Mouse (Mus musculus): ENCODE results near the gene Ahrr.
A peak's percentile ranks its signal among the peaks of the same experiment; 100 is the strongest.

Ahrr gene

DNA sequence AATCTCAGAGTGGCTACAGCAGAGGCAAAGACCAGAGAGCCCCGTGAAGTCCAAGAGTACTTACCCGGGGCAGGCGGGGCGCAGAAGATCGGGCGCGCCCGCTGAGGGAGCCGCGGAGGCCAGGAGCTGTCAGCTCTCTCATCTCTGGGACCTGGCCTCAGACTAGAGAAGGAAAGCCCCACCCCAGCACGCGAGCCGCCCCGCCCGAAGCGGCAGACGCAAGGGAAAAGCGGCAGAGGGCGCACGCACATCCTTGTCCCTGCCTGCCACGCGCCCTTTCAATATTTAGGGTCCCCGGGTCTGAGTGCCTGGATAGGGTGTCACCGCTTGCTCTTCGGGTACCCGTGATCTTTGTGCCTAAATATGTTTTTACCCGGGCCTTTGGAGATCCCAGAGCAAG lies at the start of gene Ahrr:
Gene Ahrr, minus strand, starts transcription at position 165 of the 400 bp plus-strand sequence.
- peak; percentile 73 for DNase-seq (ENCODE audit: low spot score)

DNA sequence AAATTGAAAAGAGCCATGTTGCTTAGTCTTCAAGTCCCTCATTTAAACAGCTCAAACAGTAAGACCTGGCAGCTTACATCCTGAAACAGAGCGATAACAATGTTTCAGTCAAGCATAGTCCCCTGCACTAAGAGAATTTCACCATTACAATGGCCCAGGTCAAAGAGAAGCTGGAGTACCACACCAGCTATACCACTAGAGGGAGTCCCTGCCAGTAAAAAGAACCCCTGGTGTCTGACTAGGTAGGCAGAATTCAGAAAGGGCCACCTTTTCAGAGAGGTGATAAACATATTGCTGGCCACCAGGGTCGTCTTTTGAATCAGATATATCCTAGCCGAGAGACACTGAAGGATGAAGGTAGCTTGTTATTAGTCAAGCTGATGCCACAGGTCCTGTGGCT lies 48.9 kb upstream of the Ahrr start:
- peak; percentile 28 for DNase-seq (ENCODE audit: low spot score)

DNA sequence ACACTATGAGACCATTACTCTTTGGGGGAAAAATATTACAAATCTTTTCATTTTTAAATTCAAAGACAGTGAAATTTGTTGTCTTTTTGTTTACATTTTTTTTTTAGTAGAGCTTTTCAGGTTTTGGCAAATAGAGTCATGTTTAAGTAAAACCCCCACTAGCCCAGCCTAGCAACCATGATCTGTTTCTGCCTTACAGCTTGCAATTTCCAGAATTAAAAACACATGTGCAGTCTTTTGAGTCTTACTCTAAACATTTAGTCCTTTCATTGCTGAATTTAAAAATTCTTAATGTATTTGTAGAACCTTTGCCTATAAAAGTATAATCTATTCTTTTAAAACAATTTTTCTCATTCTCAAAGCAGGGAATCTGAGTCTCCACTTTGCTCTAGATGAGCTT lies 37.2 kb upstream of the Ahrr start:
- no peak for DNase-seq (ENCODE audit: low spot score)

DNA sequence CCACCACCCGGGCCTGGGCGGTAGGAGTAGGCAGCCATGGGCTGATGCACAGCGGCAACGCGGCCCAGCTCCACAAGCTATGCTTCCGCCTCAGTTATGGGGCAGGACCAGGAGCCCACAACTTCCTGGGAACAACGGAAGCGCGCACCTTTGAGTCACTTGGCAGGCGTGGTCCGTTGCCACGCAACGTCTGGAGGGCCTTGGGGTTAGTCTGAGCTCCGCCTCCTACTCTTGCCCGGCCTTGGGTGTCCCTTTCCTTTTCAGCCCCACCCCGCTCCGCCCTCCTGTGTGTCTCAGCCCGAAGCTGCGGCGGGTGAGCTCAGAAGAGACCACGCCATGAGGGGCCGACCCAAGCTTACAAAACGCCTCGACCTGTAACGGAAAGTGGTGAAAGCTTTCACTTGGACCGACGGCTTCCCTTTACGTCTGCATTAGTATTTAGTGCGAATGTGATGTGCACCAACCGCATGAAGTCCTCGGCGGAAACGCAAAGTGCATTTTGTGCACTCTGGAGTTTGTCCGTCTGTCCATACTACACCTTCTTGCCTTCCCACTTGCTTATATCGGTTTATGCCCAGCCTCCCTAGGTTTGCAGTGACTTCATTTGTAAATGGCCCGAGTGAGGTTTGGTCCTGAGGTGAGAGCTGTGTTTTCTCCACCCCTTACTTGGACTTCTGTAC lies 25.2 kb upstream of the Ahrr start, which contains the start of gene Pdcd6:
Gene Pdcd6, minus strand, starts transcription at position 411 of the 680 bp plus-strand sequence.
- DNase-seq (ENCODE audit: low spot score), result peak; percentile 96

DNA sequence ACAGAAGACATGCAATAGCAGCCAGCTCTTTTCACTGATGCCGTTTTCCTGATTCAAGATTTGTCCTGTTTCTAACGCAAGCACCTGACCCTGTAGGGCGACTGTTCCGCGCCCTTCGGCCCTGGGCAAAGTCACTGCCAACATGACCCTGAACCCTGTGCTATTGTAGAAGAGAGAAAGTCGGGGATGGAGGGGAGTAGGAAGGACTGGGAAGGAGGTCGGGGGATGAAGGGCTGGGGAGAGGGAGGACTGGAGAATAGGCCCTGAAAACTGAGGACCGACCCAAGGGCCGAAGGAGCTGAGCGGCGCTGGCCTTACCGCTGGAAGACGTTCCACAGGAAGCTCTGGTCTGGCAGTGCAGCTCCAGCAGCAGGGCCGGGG lies 24.6 kb upstream of the Ahrr start:
- DNase-seq (ENCODE audit: low spot score), result no peak

DNA sequence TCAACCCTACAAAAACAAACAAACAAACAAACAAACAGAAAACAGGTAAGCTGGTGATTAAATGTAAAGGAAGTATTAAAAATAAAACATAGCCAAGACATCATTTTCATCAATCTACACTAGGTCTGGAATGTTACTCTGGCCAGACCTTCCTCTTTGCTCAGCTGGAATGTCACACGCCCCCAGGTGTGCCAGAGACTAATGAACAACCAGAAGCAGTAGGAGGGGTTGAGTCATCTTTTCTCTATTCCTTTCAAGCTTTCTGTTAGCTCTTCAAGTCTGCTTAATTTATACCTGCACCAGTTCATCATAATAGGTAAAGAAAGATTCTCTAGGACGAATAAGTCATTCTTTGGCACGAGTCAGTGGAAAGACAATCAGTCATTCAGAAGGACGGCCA lies 24.3 kb upstream of the Ahrr start:
- DNase-seq (ENCODE audit: low spot score), result no peak

DNA sequence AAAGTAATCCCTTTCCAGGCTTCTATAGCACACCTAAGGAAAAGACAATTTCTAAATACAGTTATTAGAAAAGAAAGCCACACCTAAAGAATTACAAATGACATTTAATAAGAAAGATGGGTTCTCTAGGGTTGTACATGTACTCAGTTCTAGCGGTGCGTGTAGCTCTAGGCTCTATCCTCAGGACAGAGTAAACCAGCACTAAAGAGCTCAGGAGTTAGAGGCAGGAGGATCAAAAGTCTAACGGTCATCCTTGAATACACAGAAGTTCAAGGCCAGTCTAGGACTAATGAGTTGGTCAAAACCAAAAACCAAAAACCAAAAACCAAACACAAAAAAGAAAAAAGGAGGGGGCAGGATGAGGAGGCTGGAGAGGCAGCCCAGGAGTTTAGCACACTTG lies 22.5 kb upstream of the Ahrr start:
- DNase-seq (ENCODE audit: low spot score), result no peak

DNA sequence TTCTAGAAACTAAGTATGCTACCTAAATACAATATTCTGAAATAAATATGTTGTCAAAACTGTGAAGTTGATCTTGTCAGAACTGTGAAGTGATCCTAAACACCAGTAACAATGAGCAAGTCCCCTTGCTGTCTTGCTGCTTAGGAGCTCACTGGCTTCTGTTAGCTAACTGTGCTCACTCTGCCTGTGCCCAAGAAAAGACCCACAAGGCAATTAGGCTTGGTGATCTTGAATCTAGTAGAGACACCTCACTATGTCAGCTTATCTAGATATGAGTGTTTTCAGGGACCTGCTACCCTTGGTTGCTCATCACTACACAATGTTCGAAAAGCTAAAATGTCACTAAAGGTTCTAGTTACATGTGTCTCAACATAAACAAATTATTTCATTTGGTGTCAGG lies 13.6 kb upstream of the Ahrr start:
- DNase-seq (ENCODE audit: low spot score), result no peak

DNA sequence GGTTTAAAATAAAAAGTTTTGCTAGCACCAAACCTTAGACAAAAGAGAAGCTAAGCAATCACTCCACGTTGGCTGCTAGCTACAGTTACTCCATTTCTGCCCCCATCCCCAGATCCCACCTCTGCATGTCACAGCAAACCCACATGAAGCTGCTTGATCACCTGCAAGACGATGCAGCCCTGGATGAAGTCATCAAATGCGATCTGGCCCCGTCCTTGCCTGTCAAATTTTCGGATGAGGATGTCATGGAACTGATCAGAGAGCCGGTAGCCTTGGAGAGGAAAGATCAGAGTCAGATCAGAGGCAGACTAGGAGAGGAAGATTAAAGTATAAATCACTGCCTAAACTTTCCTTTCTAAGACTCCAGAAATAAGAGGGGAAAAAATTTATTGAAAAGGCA lies 13.2 kb upstream of the Ahrr start:
- DNase-seq (ENCODE audit: low spot score), result no peak

DNA sequence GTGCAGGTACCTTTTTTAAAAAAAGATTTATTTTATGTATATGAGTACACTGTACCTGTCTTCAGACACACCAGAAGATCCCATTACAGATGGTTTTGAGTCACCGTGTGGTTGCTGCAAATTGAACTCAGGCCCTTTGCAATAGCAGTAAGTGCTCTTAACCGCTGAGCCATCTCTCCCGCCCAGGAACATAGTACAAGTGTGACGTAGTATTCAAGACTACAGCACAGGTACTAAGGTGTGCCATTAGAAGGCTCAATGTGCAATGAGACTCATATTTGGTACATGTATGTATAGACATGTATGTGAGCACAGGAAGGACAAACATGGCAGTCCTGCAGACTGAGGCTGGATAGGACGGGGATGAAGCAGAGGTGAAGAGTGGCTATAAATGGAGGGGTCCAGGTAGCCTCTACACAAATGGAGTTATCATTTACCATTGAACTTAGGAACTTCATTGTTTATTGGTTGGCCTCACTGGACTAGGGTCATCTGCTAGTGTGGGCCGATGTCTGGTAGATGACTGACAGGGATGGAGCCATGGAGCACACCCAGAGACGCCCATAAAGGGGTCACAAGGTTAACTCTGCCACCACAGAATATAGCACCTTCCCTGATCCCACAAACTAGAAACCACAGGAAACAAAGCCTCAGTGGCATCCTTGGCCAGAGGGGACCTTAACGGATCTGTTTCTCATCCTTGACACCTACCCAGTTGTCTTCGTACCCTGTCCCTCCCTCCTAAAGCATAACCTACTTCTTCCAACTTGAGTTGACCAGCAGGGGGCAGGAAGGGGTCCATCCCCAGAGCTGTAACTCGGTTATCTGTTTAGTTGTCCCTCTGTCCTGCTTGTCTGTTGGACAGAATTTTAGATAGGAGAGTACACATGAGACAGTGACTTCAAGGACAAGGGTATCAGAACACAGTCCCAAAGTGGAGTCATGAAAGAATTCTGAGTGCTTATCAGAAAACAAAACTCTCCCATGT lies 10.2 kb upstream of the Ahrr start:
- no peak for DNase-seq (ENCODE audit: low spot score)

DNA sequence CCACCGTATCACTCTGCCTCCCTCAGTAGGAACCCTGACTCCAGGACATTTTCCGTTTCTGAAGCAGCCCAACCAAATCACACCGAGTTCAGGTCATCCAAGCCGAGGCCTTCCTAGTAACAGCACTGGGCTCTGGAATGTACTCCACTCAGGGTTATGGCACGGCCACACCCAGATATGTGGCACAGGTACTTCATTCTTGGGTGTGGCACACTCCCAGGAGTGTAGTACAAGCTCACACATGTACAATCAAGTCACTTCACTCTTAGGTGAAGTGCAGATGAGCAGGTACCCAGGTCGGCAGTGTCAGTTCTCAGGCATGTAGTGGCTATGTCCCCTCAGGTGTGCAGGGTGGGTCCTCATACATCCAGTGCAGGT lies 9.5 kb upstream of the Ahrr start:
- peak; percentile 40 for DNase-seq (ENCODE audit: low spot score)

DNA sequence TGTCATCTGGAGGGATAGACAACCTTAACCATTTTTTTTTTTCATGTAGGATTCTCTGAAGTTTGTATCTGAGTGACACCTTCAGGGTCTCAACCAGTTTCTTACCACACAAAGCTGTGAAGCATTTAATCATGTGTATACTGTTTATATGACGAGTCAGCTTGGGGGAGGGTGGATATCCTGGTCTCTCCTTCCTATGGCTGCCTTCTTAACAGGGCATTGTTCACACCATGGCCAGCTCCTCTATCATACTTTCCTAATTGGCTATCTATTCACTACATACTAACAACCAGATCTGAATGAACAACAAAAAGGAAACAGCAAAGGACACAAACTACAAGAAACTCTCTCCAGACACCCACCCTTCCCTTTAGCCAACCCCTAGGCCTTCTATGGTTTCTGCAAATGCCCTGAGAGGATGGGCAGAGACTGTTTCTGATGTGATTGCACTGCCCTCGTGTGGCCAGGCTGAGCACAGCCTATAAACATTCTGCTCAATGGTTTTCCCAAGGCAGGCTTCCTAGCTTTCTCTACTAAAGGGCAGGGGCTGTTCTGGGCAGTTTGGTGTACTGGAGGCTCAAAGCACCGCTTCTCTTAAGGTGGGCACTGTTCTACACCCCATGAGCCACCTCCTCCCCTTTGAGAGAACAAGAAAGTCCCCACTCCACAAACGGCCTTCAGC lies 8.9 kb upstream of the Ahrr start:
- DNase-seq (ENCODE audit: low spot score), result peak; percentile 72

DNA sequence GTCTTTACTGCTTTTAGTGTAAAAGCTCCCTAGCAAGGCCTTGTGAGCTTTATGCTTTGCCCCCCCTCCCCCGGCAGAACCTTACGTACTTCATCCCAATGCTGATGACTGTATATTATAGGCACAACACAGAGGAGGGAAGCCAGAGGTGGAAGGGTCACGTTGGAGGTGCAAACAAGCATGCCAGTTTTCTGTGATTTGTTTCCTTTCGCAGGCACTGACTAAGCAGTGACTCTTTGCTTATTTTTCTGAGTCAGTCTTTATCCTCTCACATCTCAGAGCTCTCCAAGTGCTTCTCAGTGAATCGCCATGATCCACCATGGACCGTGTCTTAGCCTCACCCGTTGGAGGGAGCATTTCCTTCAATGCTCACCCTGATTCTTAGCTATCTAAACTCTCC lies 4.2 kb upstream of the Ahrr start:
- no peak for DNase-seq (ENCODE audit: low spot score)

DNA sequence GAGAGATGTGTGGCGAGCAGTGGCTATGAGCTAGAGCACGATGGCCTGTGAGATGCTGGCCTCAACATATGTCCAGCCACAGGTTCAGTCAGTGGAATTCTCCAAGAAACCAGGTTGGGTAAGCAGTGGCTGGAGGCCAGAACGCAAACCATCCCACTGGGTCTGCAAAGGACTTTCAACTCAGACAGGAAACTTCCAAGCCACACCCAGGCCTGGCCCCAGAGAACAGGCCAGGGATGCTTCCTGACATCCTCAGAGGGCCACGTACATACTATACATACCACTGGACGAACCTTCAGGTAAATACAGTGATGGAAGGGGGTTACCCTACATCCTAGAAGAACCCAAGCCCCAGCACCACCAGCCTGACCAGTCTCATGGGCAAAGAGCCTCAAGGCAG lies 2.5 kb downstream of the Ahrr start:
- DNase-seq (ENCODE audit: low spot score), result no peak

DNA sequence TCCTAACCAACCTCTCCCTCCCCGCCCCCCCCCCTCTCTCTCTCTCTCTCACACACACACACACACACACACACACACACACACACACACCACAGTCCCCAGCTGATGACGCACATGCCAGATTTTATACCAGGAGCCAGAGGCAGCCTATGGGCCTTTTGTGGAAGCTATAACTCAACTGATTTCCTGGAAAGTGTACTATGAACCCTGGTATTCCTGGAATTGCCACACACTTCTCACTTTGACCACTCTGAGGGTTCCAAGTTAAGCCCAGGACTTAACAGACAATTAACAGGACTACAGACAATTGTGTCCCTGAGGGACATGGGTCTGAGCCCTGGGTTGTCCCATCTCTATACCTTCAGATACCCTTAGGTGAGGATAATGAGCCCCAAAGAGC lies 9.8 kb downstream of the Ahrr start:
- no peak for DNase-seq (ENCODE audit: low spot score)

DNA sequence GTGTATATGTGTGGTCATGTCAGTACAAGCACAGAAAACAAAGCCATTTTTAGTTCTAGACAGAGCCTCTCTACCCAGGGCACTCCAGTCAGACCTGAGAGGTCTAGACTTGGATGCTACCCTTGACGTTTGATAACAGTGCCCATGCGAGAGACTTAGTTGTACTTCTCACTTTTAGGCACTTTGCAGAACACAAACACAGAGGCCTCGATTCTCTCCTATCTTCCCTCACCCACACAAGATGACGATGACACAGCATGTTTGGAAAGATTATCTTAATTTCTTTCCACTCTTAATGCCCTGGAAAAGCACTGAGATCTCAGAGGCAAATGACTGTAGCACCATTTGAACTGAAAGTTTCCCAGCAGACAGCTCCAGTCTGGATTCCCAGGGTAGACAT lies 16.4 kb downstream of the Ahrr start:
- DNase-seq (ENCODE audit: low spot score), result no peak

DNA sequence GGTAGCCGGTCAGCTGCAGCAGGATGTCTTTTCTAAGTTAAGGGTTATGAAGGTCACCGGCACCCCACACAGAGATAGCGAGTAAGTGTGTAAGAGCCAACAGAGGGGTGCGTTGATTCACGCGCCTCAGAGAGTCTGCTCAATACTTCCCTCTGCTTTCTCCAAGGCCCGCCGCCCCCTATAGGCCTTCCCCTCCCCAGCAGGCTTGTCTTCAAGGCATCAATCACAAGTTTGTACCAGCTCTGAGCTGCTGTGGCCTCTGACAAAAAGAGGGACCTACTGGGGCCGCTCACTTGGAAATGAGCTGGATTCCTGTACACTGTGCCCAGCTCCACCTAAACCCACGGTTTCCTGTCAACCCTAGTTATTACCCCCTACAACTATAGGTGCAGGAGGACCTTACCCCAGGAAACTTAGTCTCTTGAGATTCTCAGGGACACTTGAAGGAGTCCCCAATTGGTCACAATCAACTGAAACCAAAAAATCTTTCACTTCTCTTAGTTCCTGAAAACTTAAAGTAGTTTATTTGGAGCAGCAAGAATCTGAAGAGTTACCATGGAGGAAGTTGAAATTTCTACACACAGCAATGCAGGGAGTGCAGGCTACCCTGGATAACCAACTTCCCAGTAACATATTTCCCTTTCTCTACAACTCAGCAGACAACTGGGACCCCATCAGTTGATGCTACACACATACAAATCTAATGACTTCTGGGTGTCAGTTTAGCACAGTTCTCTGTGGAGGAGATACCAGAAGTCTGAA lies 31.7 kb downstream of the Ahrr start:
- DNase-seq (ENCODE audit: low spot score), result peak; percentile 32

DNA sequence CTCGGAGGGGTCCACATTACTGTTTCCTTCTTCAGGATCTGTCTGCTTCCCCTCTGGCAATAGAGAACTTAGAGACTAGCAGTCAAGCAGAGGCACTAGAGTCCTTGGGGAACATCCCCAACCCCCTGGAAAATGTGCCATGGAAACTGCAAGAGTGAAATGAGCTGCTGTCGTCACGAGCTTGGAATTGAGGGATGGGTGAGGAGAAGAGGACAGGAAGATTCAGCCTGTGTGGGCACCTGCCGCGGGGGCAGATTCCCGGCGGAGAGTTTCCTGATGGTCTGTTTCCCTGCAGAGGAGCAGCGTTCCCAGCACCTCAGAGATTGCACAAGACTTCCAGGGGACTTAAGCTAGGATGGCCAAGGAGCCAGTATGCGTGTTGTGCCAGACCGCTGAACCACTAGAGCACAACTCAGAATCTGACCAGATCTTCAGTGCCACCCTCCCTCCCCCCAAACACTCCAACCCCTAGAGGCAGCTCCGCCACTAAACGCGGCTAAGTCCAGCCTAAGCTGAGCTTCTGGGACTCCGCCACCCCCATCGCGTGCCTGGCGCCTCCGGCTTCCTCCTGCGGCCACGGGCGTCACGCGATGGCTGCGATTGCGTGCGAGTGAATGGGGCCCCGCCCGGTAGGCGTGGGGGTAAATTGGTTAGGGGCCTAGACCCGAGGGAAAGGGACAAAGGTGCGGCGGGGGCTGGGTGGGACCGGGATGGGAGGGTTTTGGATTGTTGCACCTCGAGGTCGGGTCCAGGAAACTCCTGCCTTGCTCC lies 32.5 kb downstream of the Ahrr start:
- DNase-seq (ENCODE audit: low spot score), result peak; percentile 79

DNA sequence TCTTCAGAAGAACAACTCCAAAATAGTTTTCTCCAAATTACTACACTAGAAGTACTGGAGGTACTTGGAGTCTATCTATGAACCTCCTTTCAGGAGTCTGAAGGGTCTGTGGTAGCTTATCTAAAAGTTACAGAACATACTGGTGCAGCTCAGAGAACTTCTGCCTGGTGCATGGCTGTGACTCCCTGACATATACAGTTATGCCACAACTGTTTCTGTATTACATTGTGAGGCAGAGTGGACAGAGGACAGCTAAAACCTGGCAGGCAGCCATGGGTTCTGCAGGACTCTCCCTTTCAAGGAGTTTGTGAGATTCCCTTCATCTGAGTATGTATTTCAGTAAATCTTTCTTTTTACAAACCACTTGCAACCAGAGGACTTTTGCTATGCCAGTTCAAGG lies 45.6 kb downstream of the Ahrr start:
- DNase-seq (ENCODE audit: low spot score), result no peak

DNA sequence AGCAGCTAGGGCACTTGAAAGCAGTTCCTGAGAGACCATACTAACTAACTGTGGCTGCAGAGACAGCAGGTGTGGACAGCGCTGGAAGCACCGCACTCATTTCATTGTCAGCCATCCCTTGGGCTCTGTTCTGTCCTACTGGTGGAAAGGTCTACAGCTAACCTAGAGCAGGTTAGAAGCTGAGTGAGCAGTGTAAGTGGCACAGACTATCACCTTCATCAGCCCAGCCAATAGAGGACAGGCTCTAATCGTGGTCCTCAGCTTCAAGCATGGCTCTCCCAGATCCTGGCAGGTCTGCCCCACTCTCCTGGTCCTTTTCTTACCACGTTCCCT lies 46.3 kb downstream of the Ahrr start:
- DNase-seq (ENCODE audit: low spot score), result no peak

DNA sequence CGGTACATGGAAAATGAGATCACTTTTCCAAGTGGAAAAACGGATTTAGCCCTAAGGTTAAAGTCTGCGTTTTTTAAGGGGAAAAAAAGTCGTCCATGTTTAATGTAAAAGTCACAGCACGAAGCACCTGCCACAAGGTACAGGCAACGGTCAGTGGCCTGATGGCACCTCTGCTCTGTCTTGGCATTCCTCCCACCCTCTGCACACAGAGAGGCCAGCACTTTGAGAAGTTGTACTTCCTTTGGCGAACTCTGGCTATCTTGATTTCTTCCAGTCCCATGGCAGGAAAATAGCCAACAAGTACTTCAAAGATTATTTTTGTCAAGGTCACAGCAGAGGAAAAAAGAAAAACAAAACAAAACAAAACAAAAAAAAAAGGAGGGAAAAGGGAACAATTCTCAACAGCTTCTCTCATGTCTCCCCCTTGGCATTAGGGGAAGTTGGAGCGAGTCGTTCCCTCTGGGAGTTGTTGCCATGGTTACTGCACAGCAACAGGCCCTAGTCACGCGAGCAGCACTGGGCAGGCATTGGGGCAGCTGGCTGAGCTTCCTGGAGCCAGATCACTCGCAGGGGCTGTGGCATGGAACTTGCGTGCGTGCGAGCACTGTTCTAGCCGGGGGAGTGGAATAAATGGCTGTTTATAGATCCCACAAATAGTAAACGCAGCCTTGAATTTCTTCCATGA lies 46.8 kb downstream of the Ahrr start:
- DNase-seq (ENCODE audit: low spot score), result peak; percentile 68

Data from urinary bladder, postnatal 14 days (tissue).